8 mouse cellular contexts compared by ENCODE assay signal in the genomic region with DNA sequence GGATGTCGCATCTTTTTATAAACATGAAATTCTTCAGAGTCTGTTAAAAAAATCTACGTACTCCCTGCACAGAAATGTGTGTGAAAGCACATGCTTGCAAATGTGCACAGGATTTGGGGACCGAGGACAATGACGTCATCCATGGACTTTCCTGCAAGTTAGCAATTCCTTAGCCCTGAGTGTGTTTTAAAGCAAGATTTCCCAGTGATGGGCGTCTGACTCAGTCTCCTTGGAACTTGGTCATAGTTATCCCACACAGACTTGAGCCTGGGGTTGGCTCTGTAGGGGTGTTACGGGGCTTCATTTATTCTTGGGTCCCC. TPM values are rescaled to one million over a fixed set of nuclear protein-coding genes. Genes with fewer than 3 reads are reported as not detected.
DNase-seq lines count a peak whose midpoint lies in the region; ATAC-seq lines count a peak whose summit lies in the region.

No protein-coding gene starts in this region.

- no peaks in the 10 kb centered on the region for H3K36me3 ChIP-seq in lung, embryonic 15.5 days
- no peaks in the 10 kb centered on the region for H3K36me3 ChIP-seq in embryonic facial prominence, embryonic 12.5 days
- no peaks in the 10 kb centered on the region for H3K36me3 ChIP-seq in hindbrain, embryonic 12.5 days
- no peaks in the 10 kb centered on the region for H3K36me3 ChIP-seq in midbrain, embryonic 14.5 days (ENCODE audit: control insufficient read depth, insufficient read depth, low read length)

- no peak overlapping the region for H3K27ac ChIP-seq in lung, embryonic 15.5 days
- no peak overlapping the region for H3K27ac ChIP-seq in embryonic facial prominence, embryonic 12.5 days
- H3K27ac ChIP-seq in hindbrain, embryonic 12.5 days, result no peak overlapping the region
- H3K27ac ChIP-seq in midbrain, embryonic 14.5 days (replicated peaks; ENCODE audit: low read depth, low read length), result no peak overlapping the region

- peaks cover 14% of the 10 kb centered on the region for H3K4me1 ChIP-seq in lung, embryonic 15.5 days
- peaks cover 10% of the 10 kb centered on the region; the same call in 1 of the 2 replicates for H3K4me1 ChIP-seq in embryonic facial prominence, embryonic 12.5 days
- H3K4me1 ChIP-seq in hindbrain, embryonic 12.5 days, result peaks cover 12% of the 10 kb centered on the region
- H3K4me1 ChIP-seq in midbrain, embryonic 14.5 days (ENCODE audit: control insufficient read depth, insufficient read depth, low read length), result peaks cover 12% of the 10 kb centered on the region

- no peaks in the 10 kb centered on the region; the same call in 1 of the 2 replicates for H3K27me3 ChIP-seq in lung, embryonic 15.5 days
- peaks cover 45% of the 10 kb centered on the region for H3K27me3 ChIP-seq in embryonic facial prominence, embryonic 12.5 days
- H3K27me3 ChIP-seq in hindbrain, embryonic 12.5 days, result peaks cover 37% of the 10 kb centered on the region
- H3K27me3 ChIP-seq in midbrain, embryonic 14.5 days (ENCODE audit: control insufficient read depth, insufficient read depth, low read length), result peaks cover 16% of the 10 kb centered on the region

- H3K4me3 ChIP-seq in lung, embryonic 15.5 days, result no peak overlapping the region; the same call in 1 of the 2 replicates
- H3K4me3 ChIP-seq in embryonic facial prominence, embryonic 12.5 days, result no peak overlapping the region
- H3K4me3 ChIP-seq in hindbrain, embryonic 12.5 days, result no peak overlapping the region
- H3K4me3 ChIP-seq in midbrain, embryonic 14.5 days (replicated peaks; ENCODE audit: low read depth, low read length), result peak overlapping the region; percentile 54; the same call in 1 of the 2 replicates

- WGBS in lung, embryonic 15.5 days, result 32% methylated on average over 6 of the region's 6 CpGs
- 38% methylated on average over 6 of the region's 6 CpGs for WGBS in embryonic facial prominence, embryonic 12.5 days
- WGBS in hindbrain, embryonic 12.5 days, result 43% methylated on average over 6 of the region's 6 CpGs
- WGBS in midbrain, embryonic 14.5 days, result 33% methylated on average over 6 of the region's 6 CpGs

- ATAC-seq in lung, embryonic 15.5 days (ENCODE audit: borderline replicate concordance, extremely low read depth, low FRiP score, low TSS enrichment), result no peak
- no peak for ATAC-seq in embryonic facial prominence, embryonic 12.5 days (ENCODE audit: insufficient number of reproducible peaks, insufficient read depth, low FRiP score, low TSS enrichment)
- ATAC-seq in hindbrain, embryonic 12.5 days (ENCODE audit: low FRiP score), result no peak
- no peak for ATAC-seq in midbrain, embryonic 14.5 days (ENCODE audit: low FRiP score, low TSS enrichment)

- H3K4me2 ChIP-seq in lung, embryonic 15.5 days, result peak overlapping the region; percentile 93
- peak overlapping the region; percentile 98 for H3K4me2 ChIP-seq in embryonic facial prominence, embryonic 12.5 days (replicated peaks)
- H3K4me2 ChIP-seq in hindbrain, embryonic 12.5 days (replicated peaks), result peak overlapping the region; percentile 100
- peak overlapping the region; percentile 100 for H3K4me2 ChIP-seq in midbrain, embryonic 14.5 days (ENCODE audit: low read length)

- no peaks in the 10 kb centered on the region for H3K9me3 ChIP-seq in lung, embryonic 15.5 days
- H3K9me3 ChIP-seq in embryonic facial prominence, embryonic 12.5 days, result no peaks in the 10 kb centered on the region
- H3K9me3 ChIP-seq in hindbrain, embryonic 12.5 days (replicated peaks), result no peaks in the 10 kb centered on the region
- H3K9me3 ChIP-seq in midbrain, embryonic 14.5 days (ENCODE audit: control insufficient read depth, low read length), result no peaks in the 10 kb centered on the region

- no peak for DNase-seq in lung, postnatal 14 days
- no peak for DNase-seq in midbrain, embryonic 14.5 days
- no peak for DNase-seq in thymus, postnatal 36 days
- DNase-seq in cerebellum, adult 8-10 months, result no peak
- DNase-seq in natural killer cell, adult 2 months (ENCODE audit: low spot score in 2 of 2), result no peak

- no peak overlapping the region for H3K9ac ChIP-seq in lung, embryonic 15.5 days
- no peak overlapping the region for H3K9ac ChIP-seq in embryonic facial prominence, embryonic 12.5 days
- no peak overlapping the region for H3K9ac ChIP-seq in hindbrain, embryonic 12.5 days
- H3K9ac ChIP-seq in midbrain, embryonic 14.5 days (replicated peaks; ENCODE audit: low read length), result no peak overlapping the region

RNA-seq across cellular contexts. Expression of a gene that starts 1.6 kb away (rescaled TPM):
- 3.1 and 4.5 TPM in 2 replicates for polyA plus RNA-seq in lung, embryonic 15.5 days (2015; fragmentation: Nextera tagmentation; extraction: Ambion mirVana)
- polyA plus RNA-seq in embryonic facial prominence, embryonic 12.5 days (2016; fragmentation: Nextera tagmentation; extraction: Ambion mirVana), result 0.60 and 0.69 TPM in 2 replicates
- polyA plus RNA-seq in hindbrain, embryonic 12.5 days (2016; fragmentation: Nextera tagmentation; extraction: Ambion mirVana), result 0.68 and 0.74 TPM in 2 replicates
- polyA plus RNA-seq in midbrain, embryonic 14.5 days (2014; fragmentation: Nextera tagmentation; extraction: Ambion mirVana), result 0.62 and 0.64 TPM in 2 replicates
